Mouse (Mus musculus): ENCODE measurements around the gene Rdh16f1.

- no peak for TF ChIP-seq CTCF (IDR thresholded peaks at IDR 0.05; ENCODE audit: borderline replicate concordance, extremely low read depth, insufficient read depth, insufficient read length)
- no peak for TF ChIP-seq POLR2A (IDR thresholded peaks at IDR 0.05; ENCODE audit: borderline replicate concordance, extremely low read depth, insufficient read depth, insufficient read length, poor library complexity, severe bottlenecking)
These were observed 46.9 kb upstream of the Rdh16f1 start for GRCm38 (mm10) chr10:127712736-127713135.
